Comparison of ENCODE assay signal across 9 mouse cellular contexts in the genomic region with DNA sequence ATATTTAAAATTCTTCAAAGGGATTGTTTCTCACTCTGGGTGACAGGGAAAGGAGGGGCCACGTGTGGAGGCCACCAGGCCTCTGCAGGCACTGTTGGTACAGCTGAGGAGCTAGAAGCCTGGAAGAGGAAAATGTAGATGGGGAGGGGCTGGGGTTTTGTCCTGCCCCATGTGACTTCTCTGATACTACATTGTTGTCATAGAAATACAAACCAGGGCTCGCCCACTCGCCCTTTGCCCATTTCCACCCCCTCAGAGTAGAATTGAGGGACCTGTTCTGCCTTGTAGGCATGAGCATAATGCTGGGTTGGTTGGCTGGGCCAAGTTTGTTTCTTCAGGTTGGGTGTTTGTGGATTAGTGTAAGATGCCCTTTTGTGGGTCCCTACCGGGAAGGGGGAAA.
A peak's percentile ranks its signal among the peaks of the same experiment; 100 is the strongest.
DNase-seq lines count a peak whose midpoint lies in the region; ATAC-seq and TF ChIP-seq lines count a peak whose summit lies in the region.
"Had no signal": no experiment of that assay in that cellular context is flagged by ENCODE, and none has a peak within 500 bp of the region (broad histone marks: within the 10 kb centered on the region; RNA-seq: fewer than 3 reads in every experiment).

No protein-coding gene starts in this region.

- H3K27me3 ChIP-seq in kidney, embryonic 16.5 days (ENCODE audit: insufficient read depth, low read length), result no peaks in the 10 kb centered on the region
- H3K27me3 ChIP-seq in embryonic facial prominence, embryonic 14.5 days (replicated peaks; ENCODE audit: control insufficient read depth, insufficient read depth, low read length), result no peaks in the 10 kb centered on the region
- H3K27me3 ChIP-seq in hindbrain, embryonic 15.5 days, result no peaks in the 10 kb centered on the region
- H3K27me3 ChIP-seq in myocyte (ENCODE audit: control insufficient read depth, insufficient read depth, insufficient read length), result no peaks in the 10 kb centered on the region
- no peaks in the 10 kb centered on the region for H3K27me3 ChIP-seq in liver, embryonic 12.5 days (replicated peaks)
- H3K27me3 ChIP-seq: liver, embryonic 13.5 days had no signal

- 30% methylated on average over 4 of the region's 4 CpGs for WGBS in kidney, embryonic 16.5 days
- WGBS in embryonic facial prominence, embryonic 14.5 days, result 59% methylated on average over 4 of the region's 4 CpGs
- WGBS in hindbrain, embryonic 15.5 days, result 36% methylated on average over 4 of the region's 4 CpGs
- 46% methylated on average over 4 of the region's 4 CpGs for WGBS in liver, embryonic 12.5 days (ENCODE audit: insufficient replicate concordance)

- H3K36me3 ChIP-seq in kidney, embryonic 16.5 days (ENCODE audit: insufficient read depth, low read length), result no peaks in the 10 kb centered on the region
- peaks cover 5% of the 10 kb centered on the region; the same call in 1 of the 2 replicates for H3K36me3 ChIP-seq in embryonic facial prominence, embryonic 14.5 days (ENCODE audit: control insufficient read depth, insufficient read depth, low read length)
- no peaks in the 10 kb centered on the region for H3K36me3 ChIP-seq in hindbrain, embryonic 15.5 days
- no peaks in the 10 kb centered on the region for H3K36me3 ChIP-seq in myocyte (ENCODE audit: control insufficient read depth, insufficient read depth)
- no peaks in the 10 kb centered on the region for H3K36me3 ChIP-seq in liver, embryonic 12.5 days
- H3K36me3 ChIP-seq: liver, embryonic 13.5 days had no signal

- no peak overlapping the region for H3K4me3 ChIP-seq in kidney, embryonic 16.5 days (ENCODE audit: low read length)
- no peak overlapping the region for H3K4me3 ChIP-seq in embryonic facial prominence, embryonic 14.5 days (ENCODE audit: low read depth, low read length)
- H3K4me3 ChIP-seq in hindbrain, embryonic 15.5 days, result no peak overlapping the region
- H3K4me3 ChIP-seq in myocyte, result no peak overlapping the region
- H3K4me3 ChIP-seq in liver, embryonic 12.5 days, result no peak overlapping the region
- H3K4me3 ChIP-seq: liver, embryonic 13.5 days had no signal

- no peak for DNase-seq in kidney, postnatal 36 days
- DNase-seq in embryonic facial prominence, embryonic 14.5 days (ENCODE audit: low spot score), result no peak
- no peak for DNase-seq in right cerebral cortex, postnatal 10 days (ENCODE audit: low spot score in 2 of 2)
- no peak for DNase-seq in cerebellum, adult 11 months
- DNase-seq: liver, embryonic 13.5 days had no signal

- H3K4me1 ChIP-seq in kidney, embryonic 16.5 days (ENCODE audit: insufficient read depth, low read length), result peaks cover 30% of the 10 kb centered on the region
- peaks cover 23% of the 10 kb centered on the region for H3K4me1 ChIP-seq in embryonic facial prominence, embryonic 14.5 days (ENCODE audit: control insufficient read depth, insufficient read depth, low read length)
- H3K4me1 ChIP-seq in hindbrain, embryonic 15.5 days (replicated peaks), result peaks cover 53% of the 10 kb centered on the region
- H3K4me1 ChIP-seq in liver, embryonic 12.5 days, result peaks cover 12% of the 10 kb centered on the region

- H3K79me2 ChIP-seq in myocyte (ENCODE audit: control insufficient read depth, insufficient read depth), result peaks cover 7% of the 10 kb centered on the region

- ATAC-seq in kidney, embryonic 16.5 days (ENCODE audit: low FRiP score, low TSS enrichment), result no peak
- no peak for ATAC-seq in embryonic facial prominence, embryonic 14.5 days (ENCODE audit: low read depth)
- no peak for ATAC-seq in hindbrain, embryonic 15.5 days (ENCODE audit: low FRiP score, low read depth)
- no peak for ATAC-seq in liver, embryonic 12.5 days

- peak overlapping the region; percentile 25 for H3K27ac ChIP-seq in kidney, embryonic 16.5 days (ENCODE audit: low read length)
- no peak overlapping the region; the same call in 1 of the 2 replicates for H3K27ac ChIP-seq in embryonic facial prominence, embryonic 14.5 days (replicated peaks; ENCODE audit: low read depth, low read length)
- peak overlapping the region; percentile 70 for H3K27ac ChIP-seq in hindbrain, embryonic 15.5 days (replicated peaks)
- no peak overlapping the region for H3K27ac ChIP-seq in liver, embryonic 12.5 days
- H3K27ac ChIP-seq: liver, embryonic 13.5 days had no signal

- H3K9ac ChIP-seq in kidney, embryonic 16.5 days (replicated peaks; ENCODE audit: low read length), result 0 out of 2 replicates have a peak overlapping the region, but pooled peaks have one; percentile 12
- H3K9ac ChIP-seq in embryonic facial prominence, embryonic 14.5 days (ENCODE audit: low read depth, low read length), result peak overlapping the region; percentile 14; the same call in 1 of the 2 replicates
- H3K9ac ChIP-seq in hindbrain, embryonic 15.5 days, result 0 out of 2 replicates have a peak overlapping the region, but pooled peaks have one; percentile 5
- H3K9ac ChIP-seq in liver, embryonic 12.5 days, result no peak overlapping the region
- H3K9ac ChIP-seq: liver, embryonic 13.5 days had no signal

- TF ChIP-seq POLR2A in myocyte (IDR thresholded peaks at IDR 0.05; ENCODE audit: insufficient read length, low read depth), result no peak

- H3K4me2 ChIP-seq in kidney, embryonic 16.5 days (replicated peaks; ENCODE audit: low read depth, low read length), result no peak overlapping the region
- no peak overlapping the region for H3K4me2 ChIP-seq in embryonic facial prominence, embryonic 14.5 days (ENCODE audit: low read depth, low read length)
- H3K4me2 ChIP-seq in hindbrain, embryonic 15.5 days, result no peak overlapping the region
- peak overlapping the region; percentile 39 for H3K4me2 ChIP-seq in myocyte (ENCODE audit: low read depth)
- H3K4me2 ChIP-seq in liver, embryonic 12.5 days, result no peak overlapping the region
- H3K4me2 ChIP-seq: liver, embryonic 13.5 days had no signal

- H3K9me3 ChIP-seq in kidney, embryonic 16.5 days (ENCODE audit: low read length), result no peaks in the 10 kb centered on the region
- no peaks in the 10 kb centered on the region for H3K9me3 ChIP-seq in embryonic facial prominence, embryonic 14.5 days (ENCODE audit: control insufficient read depth, low read length)
- H3K9me3 ChIP-seq in hindbrain, embryonic 15.5 days, result no peaks in the 10 kb centered on the region
- no peaks in the 10 kb centered on the region for H3K9me3 ChIP-seq in liver, embryonic 12.5 days (replicated peaks)
- H3K9me3 ChIP-seq: liver, embryonic 13.5 days had no signal

- H3ac ChIP-seq in myocyte (ENCODE audit: control insufficient read depth, insufficient read length), result no peak overlapping the region

TF ChIP-seq in myocyte, 11 proteins besides CTCF, POLR2A, EP300 and RAD21:
- no peak for TF ChIP-seq REST (IDR thresholded peaks at IDR 0.05; ENCODE audit: insufficient read depth, insufficient read length)
- no peak for TF ChIP-seq SRF (IDR thresholded peaks at IDR 0.05; ENCODE audit: control insufficient read depth, insufficient read length, low read depth)
- TF ChIP-seq POLR2AphosphoS2 (IDR thresholded peaks at IDR 0.05; ENCODE audit: insufficient read length, low read depth), result no peak
- TF ChIP-seq MYOD1 (IDR thresholded peaks at IDR 0.05; ENCODE audit: control insufficient read depth in 1 of 3, insufficient read length in 2 of 3, low read depth in 2 of 3), result no peak
- no peak for TF ChIP-seq TCF3 (IDR thresholded peaks at IDR 0.05; ENCODE audit: insufficient read length, low read depth)
- TF ChIP-seq USF1 (IDR thresholded peaks at IDR 0.05; ENCODE audit: low read depth), result no peak
- TF ChIP-seq CEBPB (IDR thresholded peaks at IDR 0.05; ENCODE audit: insufficient read depth, poor library complexity, severe bottlenecking), result no peak
- TF ChIP-seq E2F4 (IDR thresholded peaks at IDR 0.05; ENCODE audit: insufficient read depth), result no peak
- TF ChIP-seq TCF12 (IDR thresholded peaks at IDR 0.05; ENCODE audit: insufficient read depth, poor library complexity, severe bottlenecking), result no peak
- TF ChIP-seq MAX (IDR thresholded peaks at IDR 0.05; ENCODE audit: low read depth), result no peak
- TF ChIP-seq MYOG (IDR thresholded peaks at IDR 0.05; ENCODE audit: control insufficient read depth in 1 of 3, insufficient read depth in 1 of 3, insufficient read length in 2 of 3, low read depth in 2 of 3), result no peak
TF ChIP-seq in myocyte: peak in this region for 0.

Comparison
In these comparisons a context has a peak if more than half of its experiments do, and no peak if none do; other contexts are left out.
1. H3K27ac ChIP-seq: peak in kidney, embryonic 16.5 days (single experiment) and hindbrain, embryonic 15.5 days (single experiment); none in embryonic facial prominence, embryonic 14.5 days (single experiment) and liver, embryonic 12.5 days (single experiment).